ENCODE assay signal across 17 mouse cellular contexts in genomic region chr1:21967139-21967538, GRCm38 (mm10). TPM values are rescaled to one million over a fixed set of nuclear protein-coding genes. Genes with fewer than 3 reads are reported as not detected.
DNase-seq lines count a peak whose midpoint lies in the region; ATAC-seq and TF ChIP-seq lines count a peak whose summit lies in the region.
"Had no signal": no experiment of that assay in that cellular context is flagged by ENCODE, and none has a peak within 500 bp of the region (broad histone marks: within the 10 kb centered on the region; RNA-seq: fewer than 3 reads in every experiment).

No protein-coding gene starts in this region.

- H3K4me3 ChIP-seq in heart, postnatal 0 days (ENCODE audit: low read depth, low read length) = no peak overlapping the region
- no peak overlapping the region for H3K4me3 ChIP-seq in heart, embryonic 11.5 days (ENCODE audit: low read depth, low read length)
- H3K4me3 ChIP-seq in lung, postnatal 0 days (ENCODE audit: low read depth, low read length) = no peak overlapping the region
- H3K4me3 ChIP-seq: limb, embryonic 12.5 days had no signal

- peak; percentile 46 for DNase-seq in CD4-positive, CD25-positive, alpha-beta regulatory T cell, adult 2 months (ENCODE audit: low read depth, low spot score)
- DNase-seq in heart, postnatal 0 days (ENCODE audit: low spot score) = peak; percentile 24
- peak; percentile 30 for DNase-seq in lung, postnatal 0 days (ENCODE audit: low spot score)
- no peak for DNase-seq in lung, adult 18-20 months
- DNase-seq in splenic B cell, adult 2 months (ENCODE audit: low read depth, low spot score) = peak; percentile 54
- no peak for DNase-seq in ovary, adult 18-20 months (ENCODE audit: low spot score)
- DNase-seq: adrenal gland, postnatal 10 days; cerebellum, postnatal 25 days; heart, postnatal 14 days; kidney, postnatal 14 days; layer of hippocampus, postnatal 36 days; lung, adult 2 months; right cerebral cortex, postnatal 25 days had no signal

- H3K9ac ChIP-seq in heart, postnatal 0 days (replicated peaks; ENCODE audit: low read depth, low read length) = no peak overlapping the region
- H3K9ac ChIP-seq in heart, embryonic 11.5 days (ENCODE audit: low read depth, low read length) = no peak overlapping the region
- no peak overlapping the region for H3K9ac ChIP-seq in lung, postnatal 0 days (replicated peaks; ENCODE audit: low read depth)
- H3K9ac ChIP-seq: limb, embryonic 12.5 days had no signal

- no peak overlapping the region for H3K4me2 ChIP-seq in heart, postnatal 0 days (ENCODE audit: low read depth, low read length)
- H3K4me2 ChIP-seq in heart, embryonic 11.5 days = no peak overlapping the region
- no peak overlapping the region for H3K4me2 ChIP-seq in lung, postnatal 0 days (replicated peaks; ENCODE audit: low read depth, low read length)
- H3K4me2 ChIP-seq: limb, embryonic 12.5 days had no signal

- H3K36me3 ChIP-seq in heart, postnatal 0 days (replicated peaks; ENCODE audit: control insufficient read depth, insufficient read depth, low read length) = no peaks in the 10 kb centered on the region
- H3K36me3 ChIP-seq in heart, embryonic 11.5 days (ENCODE audit: control insufficient read depth, insufficient read depth, low read length) = no peaks in the 10 kb centered on the region
- H3K36me3 ChIP-seq in lung, postnatal 0 days (ENCODE audit: insufficient read depth, low read length) = no peaks in the 10 kb centered on the region
- no peaks in the 10 kb centered on the region for H3K36me3 ChIP-seq in splenic B cell, adult 2 months (ENCODE audit: control insufficient read depth, insufficient read depth, low read length, poor library complexity, severe bottlenecking)
- H3K36me3 ChIP-seq: limb, embryonic 12.5 days had no signal

- ATAC-seq in CD4-positive, CD25-positive, alpha-beta regulatory T cell, adult 4 months = no peak
- ATAC-seq in heart, postnatal 0 days (ENCODE audit: insufficient read depth, low read depth) = no peak
- ATAC-seq in heart, embryonic 11.5 days (replicated peaks; ENCODE audit: insufficient number of reproducible peaks, low FRiP score, low TSS enrichment) = no peak
- ATAC-seq in lung, postnatal 0 days = no peak

- H3K27ac ChIP-seq in heart, postnatal 0 days (ENCODE audit: low read depth) = no peak overlapping the region
- no peak overlapping the region for H3K27ac ChIP-seq in heart, embryonic 11.5 days (ENCODE audit: low read depth, low read length)
- no peak overlapping the region for H3K27ac ChIP-seq in lung, postnatal 0 days (ENCODE audit: low read length)
- H3K27ac ChIP-seq: limb, embryonic 12.5 days had no signal

- WGBS in heart, postnatal 0 days = 34% methylated on average over 3 of the region's 3 CpGs
- WGBS in heart, embryonic 11.5 days (ENCODE audit: insufficient replicate concordance) = 35% methylated on average over 3 of the region's 3 CpGs
- 42% methylated on average over 3 of the region's 3 CpGs for WGBS in lung, postnatal 0 days

- peaks cover 8% of the 10 kb centered on the region; the same call in 1 of the 2 replicates for H3K4me1 ChIP-seq in heart, postnatal 0 days (ENCODE audit: control insufficient read depth, insufficient read depth)
- H3K4me1 ChIP-seq in heart, embryonic 11.5 days (ENCODE audit: control insufficient read depth, insufficient read depth, low read length) = peaks cover 11% of the 10 kb centered on the region
- no peaks in the 10 kb centered on the region for H3K4me1 ChIP-seq in lung, postnatal 0 days (ENCODE audit: insufficient read depth, low read depth, low read length)

- H3K9me3 ChIP-seq in heart, postnatal 0 days (replicated peaks; ENCODE audit: control insufficient read depth, low read length) = no peaks in the 10 kb centered on the region
- H3K9me3 ChIP-seq in heart, embryonic 11.5 days (replicated peaks; ENCODE audit: control insufficient read depth, low read length) = no peaks in the 10 kb centered on the region
- H3K9me3 ChIP-seq in lung, postnatal 0 days (ENCODE audit: low read length) = no peaks in the 10 kb centered on the region
- H3K9me3 ChIP-seq: limb, embryonic 12.5 days had no signal

- TF ChIP-seq CTCF in heart, postnatal 0 days (IDR thresholded peaks at IDR 0.05; ENCODE audit: low read depth) = peak; percentile 62
- peak; percentile 49 for TF ChIP-seq CTCF in lung, postnatal 0 days (IDR thresholded peaks at IDR 0.05)

- H3K27me3 ChIP-seq in heart, postnatal 0 days (ENCODE audit: control insufficient read depth, insufficient read depth, low read length) = no peaks in the 10 kb centered on the region
- no peaks in the 10 kb centered on the region for H3K27me3 ChIP-seq in heart, embryonic 11.5 days (ENCODE audit: control insufficient read depth, insufficient read depth, low read length)
- H3K27me3 ChIP-seq in lung, postnatal 0 days (replicated peaks; ENCODE audit: insufficient read depth, low read length) = peaks cover 1% of the 10 kb centered on the region
- no peaks in the 10 kb centered on the region for H3K27me3 ChIP-seq in splenic B cell, adult 2 months (ENCODE audit: control insufficient read depth, insufficient read depth, low read length, poor library complexity, severe bottlenecking)

- no peak for TF ChIP-seq EP300 in heart, postnatal 0 days (IDR thresholded peaks at IDR 0.05; ENCODE audit: low read depth)
- TF ChIP-seq EP300 in lung, postnatal 0 days (IDR thresholded peaks at IDR 0.05) = no peak

RNA-seq across cellular contexts. Expression of gene Kcnq5, which starts 5.4 kb away (rescaled TPM):
- polyA plus RNA-seq in CD4-positive, CD25-positive, alpha-beta regulatory T cell, adult 4 months (2017; shearing (Covaris generic)) = 1 to 10 TPM; 3.6 to 4.3 TPM
- 1.7 and 4.3 TPM in 2 replicates for total RNA-seq in heart, postnatal 0 days (2014; rRNA removed; ENCODE audit: low replicate concordance)
- polyA plus RNA-seq in heart, postnatal 0 days (2015; fragmentation: Nextera tagmentation; extraction: Ambion mirVana) = 1.1 and 1.4 TPM in 2 replicates
- polyA plus RNA-seq in heart, embryonic 11.5 days (2014; fragmentation: Nextera tagmentation; extraction: Ambion mirVana) = 4.2 and 5.3 TPM in 2 replicates
- polyA plus RNA-seq in lung, postnatal 0 days (2015; fragmentation: Nextera tagmentation; extraction: Ambion mirVana) = 1.5 and 1.6 TPM in 2 replicates
- total RNA-seq: MEL had no signal

Comparison
In these comparisons a context has a peak if more than half of its experiments do, and no peak if none do; other contexts are left out.
1. DNase-seq: peak in CD4-positive, CD25-positive, alpha-beta regulatory T cell, adult 2 months (single experiment), heart, postnatal 0 days (single experiment), lung, postnatal 0 days (single experiment) and splenic B cell, adult 2 months (single experiment); none in lung, adult 18-20 months (0 of 2) and ovary, adult 18-20 months (single experiment).